Mouse (Mus musculus) C2C12 (cell line): Measurements from ENCODE around the gene F2rl3. TPM values are rescaled to one million over a fixed set of nuclear protein-coding genes. Genes with fewer than 3 reads are reported as not detected.
A peak's percentile ranks its signal among the peaks of the same experiment; 100 is the strongest.

Experiments
- H3K27me3 ChIP-seq: one replicate; pipeline ENCODE4 v1.6.1; 2011; ENCODE audit not compliant: control insufficient read depth, insufficient read depth, insufficient read length
- H3K36me3 ChIP-seq: one replicate; pipeline ENCODE4 v1.6.1; 2011; ENCODE audit not compliant: control insufficient read depth, insufficient read depth
- H3K4me3 ChIP-seq: one replicate; pipeline ENCODE4 v1.5.1; 2011; ENCODE audit warnings: mild to moderate bottlenecking, control low read depth; ENCODE audit not compliant: poor library complexity, insufficient read depth, severe bottlenecking
- H3K79me2 ChIP-seq: one replicate; pipeline ENCODE4 v1.6.1; 2011; ENCODE audit not compliant: control insufficient read depth, insufficient read depth
- H3K79me3 ChIP-seq: one replicate; pipeline ENCODE4 v1.6.1; 2011; ENCODE audit warnings: low read depth, control low read depth
- H3ac ChIP-seq: one replicate; pipeline ENCODE3; 2011; ENCODE audit warnings: low read depth; ENCODE audit not compliant: control insufficient read depth, insufficient read length
- CEBPB ChIP-seq: IDR thresholded peaks from one replicate; pipeline ENCODE4 v1.6.1; 2011; ENCODE audit warnings: low read depth, mild to moderate bottlenecking, control low read depth, moderate library complexity
- CTCF ChIP-seq: IDR thresholded peaks from one replicate; pipeline ENCODE4 v1.5.1; 2011; ENCODE audit not compliant: control insufficient read depth, insufficient read depth, insufficient read length
- FOSL1 ChIP-seq: IDR thresholded peaks from one replicate; pipeline ENCODE4 v1.8.0; 2011; ENCODE audit warnings: mild to moderate bottlenecking, low read length; ENCODE audit not compliant: poor library complexity, insufficient read depth, severe bottlenecking
- MAX ChIP-seq: IDR thresholded peaks from one replicate; pipeline ENCODE4 v1.6.1; 2011; ENCODE audit warnings: mild to moderate bottlenecking, control low read depth
- MYOD1 ChIP-seq: IDR thresholded peaks from one replicate; pipeline ENCODE4 v1.6.1; 2011; ENCODE audit warnings: low read depth; ENCODE audit not compliant: control insufficient read depth, insufficient read length
- MYOG ChIP-seq: IDR thresholded peaks from one replicate; pipeline ENCODE4 v1.6.1; 2011; ENCODE audit not compliant: control insufficient read depth, insufficient read length; ENCODE audit errors: extremely low read depth
- USF1 ChIP-seq: IDR thresholded peaks from one replicate; pipeline ENCODE4 v1.6.1; 2011; ENCODE audit warnings: low read depth, mild to moderate bottlenecking, control low read depth, moderate library complexity
- polyA plus RNA-seq: library from polyadenylated mRNA; unstranded; fragments of >200 nt; fragmentation: generic; extraction: Trizol; gene quantifications from one replicate; pipeline ENCODE4 v1.2.1, GENCODE M21; 2012; ENCODE audit warnings: missing spikeins

The F2rl3 gene
- polyA plus RNA-seq, 1 experiment, result 0.53 TPM

DNA sequence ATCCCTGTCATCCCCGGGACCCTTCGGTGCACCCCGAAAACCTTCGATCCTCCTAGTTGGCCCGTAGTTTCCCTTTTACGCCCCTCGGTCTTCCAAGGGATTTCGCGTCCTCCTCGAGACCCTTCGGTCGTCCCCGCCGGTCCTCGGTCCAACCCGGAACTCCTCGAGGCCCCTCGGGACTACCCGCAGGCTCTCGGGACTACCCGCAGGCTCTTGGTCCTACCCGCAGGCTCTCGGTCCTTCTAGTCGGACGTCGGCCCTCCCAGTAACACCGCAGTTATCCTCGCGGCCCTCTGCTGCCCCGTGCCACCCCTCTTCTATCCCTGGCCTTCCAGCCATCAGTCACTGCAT is 38.1 kb upstream of the F2rl3 start:
- Histone ChIP-seq H3K79me3 (peaks cover 10% of the 10 kb centered on the region), H3K27me3 (no peaks in the 10 kb centered on the region), H3K36me3 (peaks cover 36% of the 10 kb centered on the region), H3K4me3 (peak overlapping the region; percentile 99), H3K79me2 (peaks cover 15% of the 10 kb centered on the region), H3ac (peak overlapping the region; percentile 94)
- TF ChIP-seq MYOG (no peak), CTCF (no peak), FOSL1 (no peak), MYOD1 (no peak), CEBPB (no peak), USF1 (no peak)

DNA sequence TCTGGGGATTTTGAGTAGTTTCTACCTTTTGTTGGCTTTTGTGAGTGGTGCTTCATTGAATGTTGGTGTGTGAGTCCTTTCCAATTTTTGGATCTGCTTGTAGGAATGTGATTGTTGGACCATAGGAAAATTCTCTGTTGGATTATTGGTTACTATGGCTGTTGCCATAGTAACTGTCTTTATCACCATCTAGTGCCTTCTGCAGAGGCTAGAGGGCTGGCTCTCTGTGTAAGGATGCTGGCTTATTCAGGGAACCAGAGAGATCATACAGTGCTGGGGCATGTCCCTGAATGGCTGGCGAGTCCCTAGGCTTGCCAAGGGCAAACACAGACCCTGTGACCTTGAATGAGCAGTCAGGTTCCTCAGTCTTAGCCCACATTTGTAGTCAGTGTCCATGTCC is 33.0 kb upstream of the F2rl3 start:
- TF ChIP-seq MYOG, result no peak
- no peak for TF ChIP-seq MYOD1
- no peak for TF ChIP-seq USF1
- no peak for TF ChIP-seq MAX
- TF ChIP-seq CEBPB, result no peak
- TF ChIP-seq FOSL1, result no peak
- TF ChIP-seq CTCF, result no peak
- Histone ChIP-seq H3K27me3 (no peaks in the 10 kb centered on the region), H3K79me3 (peaks cover 8% of the 10 kb centered on the region), H3K36me3 (peaks cover 75% of the 10 kb centered on the region), H3K4me3 (no peak overlapping the region), H3K79me2 (peaks cover 11% of the 10 kb centered on the region), H3ac (no peak overlapping the region)

DNA sequence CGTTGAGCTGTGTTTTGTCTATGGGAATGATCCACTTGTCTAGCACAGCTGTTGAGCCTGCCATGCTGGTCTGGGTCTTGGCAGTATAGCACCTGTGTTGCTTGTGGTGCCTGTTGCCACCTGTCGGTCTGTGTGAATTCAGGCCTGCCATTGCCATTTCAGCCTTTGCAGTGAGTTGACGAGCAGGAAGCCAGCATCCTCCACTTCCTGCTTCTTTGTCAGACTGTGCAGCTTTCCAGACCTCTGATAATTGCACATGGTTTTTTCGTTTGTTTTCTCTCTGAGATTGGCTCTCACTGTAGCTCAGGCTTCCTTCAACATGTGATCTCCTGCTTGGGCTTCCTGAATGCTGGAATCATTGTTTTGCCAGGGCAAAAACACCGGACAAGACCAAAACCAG is 26.7 kb upstream of the F2rl3 start:
- H3ac ChIP-seq, result no peak overlapping the region
- no peak overlapping the region for H3K4me3 ChIP-seq
- no peaks in the 10 kb centered on the region for H3K27me3 ChIP-seq
- H3K79me2 ChIP-seq, result no peaks in the 10 kb centered on the region
- H3K36me3 ChIP-seq, result peaks cover 78% of the 10 kb centered on the region
- peaks cover 1% of the 10 kb centered on the region for H3K79me3 ChIP-seq
- no peak for TF ChIP-seq FOSL1
- TF ChIP-seq MYOG, result no peak
- TF ChIP-seq CTCF, result no peak
- no peak for TF ChIP-seq MAX
- TF ChIP-seq USF1, result no peak
- TF ChIP-seq CEBPB, result no peak
- TF ChIP-seq MYOD1, result no peak

DNA sequence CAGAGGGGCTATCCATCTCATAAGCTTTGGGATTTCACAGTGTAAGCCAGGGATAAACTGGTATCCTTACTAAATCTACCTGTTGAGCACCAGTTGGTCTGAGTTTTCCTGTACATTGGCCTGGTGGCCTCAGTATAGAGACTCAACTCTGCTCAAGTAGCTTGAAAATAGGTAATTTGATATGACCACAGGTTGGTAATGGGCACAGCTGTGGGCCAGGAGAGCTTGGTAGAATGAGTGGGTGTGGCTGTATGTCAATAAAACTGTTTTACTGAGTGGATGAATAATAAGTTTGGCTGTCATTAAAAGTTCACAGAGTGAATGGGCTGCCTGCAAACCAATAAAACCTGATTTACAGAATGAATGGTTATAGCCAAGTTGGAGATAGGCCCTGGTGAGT is 24.8 kb upstream of the F2rl3 start:
- Histone ChIP-seq H3K4me3 (no peak overlapping the region), H3K79me2 (no peaks in the 10 kb centered on the region), H3K27me3 (no peaks in the 10 kb centered on the region), H3K36me3 (peaks cover 64% of the 10 kb centered on the region), H3K79me3 (peaks cover 1% of the 10 kb centered on the region), H3ac (no peak overlapping the region)
- TF ChIP-seq MAX (no peak), MYOD1 (no peak), CEBPB (no peak), FOSL1 (no peak), MYOG (no peak), CTCF (no peak), USF1 (no peak)

DNA sequence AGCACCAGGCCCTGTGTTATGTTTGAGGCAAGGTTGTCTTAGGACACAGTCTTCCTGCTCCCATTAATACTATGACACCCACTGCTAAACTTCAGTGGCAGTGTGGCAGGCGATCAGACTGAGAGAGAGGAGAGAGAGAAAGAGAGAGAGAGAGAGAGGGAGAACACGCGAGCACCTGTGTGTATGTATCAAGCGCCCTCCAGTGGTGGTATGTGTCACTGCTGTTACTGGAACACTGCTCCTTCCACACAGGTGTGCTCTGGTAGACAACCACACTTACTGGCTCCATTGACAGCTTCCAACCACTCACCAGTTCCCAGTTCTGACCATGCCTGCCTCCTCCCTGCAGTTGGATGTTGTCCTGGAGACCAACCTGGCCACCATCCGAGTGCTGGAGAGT is 15.6 kb upstream of the F2rl3 start:
- peak; percentile 69 for TF ChIP-seq CTCF
- no peak for TF ChIP-seq FOSL1
- peaks cover 82% of the 10 kb centered on the region for H3K36me3 ChIP-seq
- H3ac ChIP-seq, result no peak overlapping the region
- H3K79me3 ChIP-seq, result no peaks in the 10 kb centered on the region
- no peaks in the 10 kb centered on the region for H3K27me3 ChIP-seq
- H3K4me3 ChIP-seq, result no peak overlapping the region
- no peaks in the 10 kb centered on the region for H3K79me2 ChIP-seq

DNA sequence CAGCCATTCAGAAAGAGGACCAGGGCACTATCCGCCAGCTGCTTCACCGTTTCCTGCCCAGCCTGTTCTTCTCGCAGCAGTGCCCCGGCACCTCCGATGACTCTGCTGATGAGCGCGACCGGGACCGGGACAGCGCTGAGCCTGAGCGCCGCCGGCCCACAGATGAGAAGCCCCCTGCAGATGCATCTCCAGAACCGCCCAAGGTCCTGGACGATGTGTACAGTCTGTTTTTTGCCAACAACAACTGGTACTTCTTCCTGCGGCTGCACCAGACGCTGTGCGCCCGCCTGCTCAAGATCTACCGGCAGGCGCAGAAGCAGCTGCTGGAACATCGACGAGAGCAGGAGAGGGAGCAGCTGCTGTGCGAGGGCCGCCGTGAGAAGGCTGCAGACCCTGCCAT is 11.8 kb upstream of the F2rl3 start:
- TF ChIP-seq USF1 (no peak), CEBPB (no peak), CTCF (no peak), FOSL1 (no peak), MYOD1 (no peak), MAX (no peak), MYOG (no peak)
- Histone ChIP-seq H3K79me2 (no peaks in the 10 kb centered on the region), H3K36me3 (peaks cover 76% of the 10 kb centered on the region), H3K27me3 (no peaks in the 10 kb centered on the region), H3K79me3 (no peaks in the 10 kb centered on the region), H3ac (no peak overlapping the region), H3K4me3 (no peak overlapping the region)
